Mouse (Mus musculus) cortical plate, adult 2 months (tissue): ENCODE data around the gene Ezh1.

ENCODE experiments used
- CTCF ChIP-seq: fragments of 200-500 bp; IDR thresholded peaks from 2 replicates; pipeline ENCODE4 v1.5.1; 2011; ENCODE audit warnings: mild to moderate bottlenecking, control low read depth, low read length; ENCODE audit not compliant: insufficient read depth; ENCODE audit errors: extremely low read depth
- POLR2A ChIP-seq: fragments of 200-500 bp; IDR thresholded peaks from 2 replicates; pipeline ENCODE4 v1.6.1; 2011; ENCODE audit warnings: mild to moderate bottlenecking, low read length, control low read depth; ENCODE audit not compliant: insufficient read depth; ENCODE audit errors: extremely low read depth

- no peak for TF ChIP-seq CTCF
- TF ChIP-seq POLR2A, result no peak
These were observed 4.3 kb upstream of the Ezh1 start for GRCm38 (mm10) chr11:101230526-101230925.
